Mouse (Mus musculus) ZHBTc4 (cell line): ENCODE data around the gene Rln3.

Experiments used
- DNase-seq: peaks from one replicate; pipeline ENCODE4 v3.0.0-alpha.2; 2011; ENCODE audit warnings: low read depth, low spot score

Gene Rln3

GRCm38 (mm10) chr8:84044900-84045299 is at the start of gene Rln3:
Gene Rln3 (minus strand): TSS chr8:84045000.
- no peak for DNase-seq

- no peak for DNase-seq
Measured at GRCm38 (mm10) chr8:84090585-84090984, 45.8 kb upstream of the Rln3 start.

GRCm38 (mm10) chr8:84089277-84089676 is 44.5 kb upstream of the Rln3 start:
- DNase-seq, result no peak

- DNase-seq, result no peak
Measured at GRCm38 (mm10) chr8:84087821-84088220, 43.0 kb upstream of the Rln3 start.

- no peak for DNase-seq
Measured at GRCm38 (mm10) chr8:84087156-84087555, 42.4 kb upstream of the Rln3 start.

GRCm38 (mm10) chr8:84084341-84085115 is 39.7 kb upstream of the Rln3 start:
- peak; percentile 65 for DNase-seq

- DNase-seq, result peak; percentile 72
Measured at GRCm38 (mm10) chr8:84083829-84084241, 39.0 kb upstream of the Rln3 start.

DNA sequence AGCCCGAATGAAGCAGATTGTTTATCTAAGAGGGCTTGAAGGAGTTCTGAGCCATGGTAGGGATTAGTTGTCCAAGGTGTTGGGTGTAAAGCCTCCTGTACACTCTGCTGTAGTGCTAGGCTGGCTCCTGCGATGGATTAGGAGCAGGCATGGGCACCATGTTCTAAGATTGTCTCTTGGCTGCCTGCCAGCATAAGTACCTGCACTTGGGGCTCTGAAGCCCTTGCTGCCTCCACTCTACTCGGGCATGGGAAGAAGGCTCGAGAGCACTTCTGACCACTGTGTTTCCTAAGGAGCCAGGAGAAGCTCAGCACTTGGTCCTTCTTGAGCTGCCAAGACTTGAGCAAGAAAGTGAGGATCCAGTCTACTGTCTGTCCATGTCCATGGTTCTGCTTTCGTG is 34.4 kb upstream of the Rln3 start:
- no peak for DNase-seq

DNA sequence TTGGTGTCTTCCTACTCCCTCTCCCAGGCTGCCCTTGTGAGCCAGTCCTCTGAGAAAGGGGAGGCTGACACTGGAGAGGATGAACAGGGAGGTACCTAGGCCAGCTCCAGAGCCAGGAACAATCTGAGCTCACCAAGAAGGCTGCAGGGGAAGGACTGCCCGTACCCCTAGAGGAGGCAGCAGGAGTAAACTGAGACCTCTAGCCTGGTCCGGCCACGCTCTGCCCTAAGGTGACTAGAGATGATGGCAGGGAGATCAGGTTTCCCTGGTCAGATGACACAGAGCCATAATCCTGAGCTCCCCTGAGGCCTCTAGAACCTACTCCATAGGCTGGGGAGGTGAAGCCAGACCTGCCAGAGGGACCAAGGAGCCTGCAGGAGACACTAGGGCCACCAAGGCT is 32.0 kb upstream of the Rln3 start:
- no peak for DNase-seq

GRCm38 (mm10) chr8:84076412-84076811 is 31.6 kb upstream of the Rln3 start:
- DNase-seq, result no peak

GRCm38 (mm10) chr8:84073230-84073976 is 28.6 kb upstream of the Rln3 start:
- DNase-seq, result no peak

- no peak for DNase-seq
Measured at GRCm38 (mm10) chr8:84072321-84072720, 27.5 kb upstream of the Rln3 start.

DNA sequence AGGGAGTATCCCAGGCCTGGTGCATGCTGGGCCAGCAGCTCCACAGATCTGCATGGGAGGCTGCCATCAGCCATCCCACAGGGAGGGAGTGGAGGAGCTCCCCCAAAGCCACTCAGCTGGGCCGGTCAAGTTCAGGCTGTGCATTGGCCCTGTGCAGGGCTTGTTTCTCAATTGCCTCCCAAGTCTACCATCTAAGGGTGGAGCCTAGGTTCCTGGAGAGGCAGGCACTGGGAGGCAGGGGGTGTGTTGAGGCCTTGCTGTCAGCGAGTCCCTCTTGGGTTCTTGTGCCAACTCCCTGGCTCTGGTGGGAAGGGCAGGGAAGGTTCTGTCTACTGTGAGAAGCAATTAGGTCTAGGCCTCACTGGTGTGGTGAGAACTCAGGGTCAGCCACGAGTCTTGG is 27.1 kb upstream of the Rln3 start:
- DNase-seq, result no peak

GRCm38 (mm10) chr8:84070667-84071066 is 25.9 kb upstream of the Rln3 start:
- no peak for DNase-seq

DNA sequence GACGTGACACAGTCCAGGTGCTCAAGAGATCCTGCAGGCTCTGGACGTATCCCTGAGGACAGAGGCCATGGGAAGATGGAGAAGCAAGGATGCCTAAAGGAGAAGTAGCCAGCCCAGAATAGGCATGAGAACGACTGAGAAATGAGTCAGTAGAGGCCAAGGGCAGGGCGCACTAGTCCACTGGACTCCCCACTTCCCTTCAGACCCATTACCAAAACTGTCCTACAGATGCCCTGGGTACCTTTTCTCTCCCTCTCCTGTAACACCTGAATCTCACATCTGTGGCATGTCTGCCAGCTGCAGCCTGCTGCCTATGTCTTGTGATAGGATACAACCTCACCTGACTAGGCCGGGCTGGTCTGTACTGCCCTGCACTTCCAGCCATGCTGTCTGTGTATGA is 25.4 kb upstream of the Rln3 start:
- DNase-seq, result no peak

DNA sequence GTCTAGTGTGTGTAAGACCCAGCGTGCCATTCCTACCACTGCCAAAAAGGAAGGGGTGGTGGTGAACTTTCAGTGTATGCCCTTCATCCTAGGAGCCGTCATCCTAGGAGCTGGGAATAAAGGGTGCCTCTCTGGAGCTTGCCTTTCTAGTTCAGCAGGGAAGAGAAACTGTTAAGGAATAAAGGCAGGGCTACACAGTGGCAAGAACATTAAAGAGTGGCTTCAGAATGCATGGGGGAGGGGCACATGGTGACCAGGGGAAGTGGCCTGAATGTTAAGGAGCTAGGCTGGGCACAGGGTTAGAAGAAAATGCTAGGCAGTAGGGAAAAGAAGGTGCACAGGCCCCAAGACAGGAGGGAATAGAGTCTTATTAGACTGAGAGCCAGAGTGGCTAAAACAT is 24.9 kb upstream of the Rln3 start:
- no peak for DNase-seq

DNA sequence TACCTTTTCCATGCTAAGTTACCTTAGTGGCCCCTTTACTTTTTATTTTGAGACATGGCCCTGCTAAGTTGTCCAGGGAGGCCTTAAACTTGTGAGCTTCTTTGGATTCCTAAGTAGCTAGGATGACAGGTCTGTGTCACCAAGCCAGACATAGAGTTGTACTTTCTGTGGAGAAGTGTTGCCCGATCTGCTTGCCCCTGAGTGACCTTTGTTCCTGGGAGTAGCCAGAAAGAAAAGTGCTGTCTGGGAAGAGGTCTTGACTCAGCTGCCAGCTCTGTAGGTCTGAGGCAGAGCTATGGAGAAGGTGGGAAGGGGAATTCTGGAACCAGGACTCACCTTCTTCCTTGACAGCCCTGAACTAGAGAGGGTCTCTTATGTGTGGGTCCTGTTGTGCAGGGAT is 24.4 kb upstream of the Rln3 start:
- no peak for DNase-seq

DNA sequence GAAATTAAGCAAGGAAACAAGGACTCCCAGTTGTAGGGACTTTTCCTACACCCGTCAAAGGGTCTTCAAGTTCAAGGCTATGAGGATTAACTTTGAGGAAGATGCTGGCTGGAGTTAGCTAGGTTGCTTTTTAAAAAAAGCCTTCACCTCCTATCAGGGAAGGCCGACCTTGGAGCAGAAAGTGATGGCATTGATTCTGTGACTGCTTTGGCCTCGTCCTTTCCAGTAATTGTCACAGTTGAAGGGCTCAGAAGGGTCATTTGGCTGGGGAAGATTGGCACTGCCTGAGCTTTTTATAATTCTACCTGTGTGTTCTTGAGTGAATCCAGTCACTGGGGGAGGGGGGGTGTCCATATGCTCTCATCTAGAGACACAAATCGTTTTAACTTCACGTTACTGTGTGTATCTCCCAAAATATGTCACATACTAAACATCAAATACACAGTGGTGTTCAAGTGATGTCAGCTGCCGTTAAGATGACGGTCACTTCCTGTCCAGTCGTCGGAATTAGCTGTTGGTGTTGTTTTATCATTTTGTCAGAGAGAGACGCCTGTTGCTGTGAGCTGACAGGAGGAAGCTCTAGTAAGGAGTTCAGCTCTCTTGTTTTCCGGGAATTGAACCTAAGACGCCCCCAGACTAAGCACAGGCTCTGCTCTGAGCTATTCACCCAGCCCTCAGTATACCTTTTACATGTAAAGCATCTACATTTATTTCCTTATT is 23.7 kb upstream of the Rln3 start:
- DNase-seq, result no peak

DNA sequence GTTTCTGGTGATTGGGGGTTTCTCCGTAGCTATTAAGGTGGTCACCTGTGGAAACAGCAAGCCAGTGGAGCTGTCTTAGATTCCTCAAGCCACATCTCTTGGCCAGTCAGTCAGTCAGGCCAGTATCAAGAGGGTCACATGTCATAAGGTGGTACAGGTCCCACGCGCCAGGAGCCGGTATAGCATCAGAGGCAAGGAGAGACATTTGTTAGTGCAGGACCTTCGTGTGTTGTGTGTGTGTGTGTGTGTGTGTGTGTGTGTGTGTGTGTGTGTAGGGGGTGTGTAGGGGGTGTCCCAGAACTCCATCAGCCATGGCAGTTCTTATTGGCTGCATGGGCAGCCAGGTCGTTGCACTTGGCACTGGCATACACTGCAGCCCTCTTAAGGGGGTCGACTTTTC is 23.1 kb upstream of the Rln3 start:
- DNase-seq, result no peak

DNA sequence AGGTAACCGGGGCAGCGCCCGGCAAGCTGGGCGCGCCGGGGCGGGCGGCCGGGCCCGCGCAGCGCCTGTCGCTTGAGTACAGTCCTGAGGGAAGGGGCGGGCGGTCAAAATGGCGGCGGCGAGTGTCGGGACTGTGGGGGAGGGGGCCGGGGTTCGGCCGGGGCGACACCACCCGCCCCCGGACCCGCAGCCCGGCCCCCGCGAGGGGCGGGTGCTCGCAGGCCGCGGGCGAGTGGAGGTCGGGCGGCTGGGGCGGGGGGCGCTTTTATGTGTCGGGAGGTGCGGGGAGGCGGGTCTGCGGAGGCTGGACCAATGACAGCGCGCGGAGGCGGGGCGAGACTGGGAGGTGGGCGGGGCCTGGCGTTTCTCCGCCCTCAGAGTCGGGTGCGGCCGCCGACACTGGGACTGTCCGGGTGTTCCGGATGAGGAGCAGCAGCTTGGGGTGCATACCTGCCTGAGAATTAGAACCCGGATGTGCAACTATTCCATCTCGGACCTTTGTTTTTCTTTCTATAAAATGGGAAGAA is 22.3 kb upstream of the Rln3 start:
- peak; percentile 93 for DNase-seq

DNA sequence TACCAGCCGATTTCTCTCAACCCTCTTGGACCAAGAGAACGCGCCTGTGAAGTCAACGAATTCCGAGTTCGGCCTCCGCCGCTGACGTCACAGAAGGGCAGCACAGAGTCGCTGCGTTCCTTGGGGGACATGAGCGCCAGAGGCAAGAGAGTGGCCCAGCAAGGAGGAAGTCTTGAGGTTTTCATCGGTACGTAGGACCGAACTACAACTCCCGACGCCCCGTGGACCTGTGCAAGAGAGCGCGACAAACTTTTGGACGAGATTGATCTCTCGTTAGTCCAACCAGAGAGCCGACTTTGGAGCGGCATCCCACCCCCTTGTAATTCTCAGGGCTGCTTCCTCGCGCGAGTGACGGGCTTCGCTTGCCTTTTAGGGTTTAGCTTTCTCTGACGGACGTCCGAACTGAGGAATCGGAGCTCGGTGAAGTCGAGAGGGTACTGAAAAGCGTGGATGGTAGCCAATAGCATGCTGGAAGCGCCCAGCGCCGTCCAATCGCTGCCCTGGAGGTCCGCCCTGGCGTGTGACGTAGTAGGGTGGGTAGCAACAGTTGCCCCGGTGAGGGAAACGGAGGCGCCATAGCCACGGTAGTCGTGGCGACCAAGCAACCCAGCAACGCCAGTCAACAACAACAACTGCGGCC is 21.6 kb upstream of the Rln3 start, which contains the start of gene Rfx1:
Gene Rfx1 (plus strand): TSS at position 544 of the 640 bp plus-strand sequence.
- DNase-seq, result peak; percentile 100
